Mouse (Mus musculus): Measurements from ENCODE around the gene Syn3. TPM values are rescaled to one million over a fixed set of nuclear protein-coding genes. Genes with fewer than 3 reads are reported as not detected.

Syn3 gene
- polyA plus RNA-seq, 2 experiments, result 1.9 to 2.0 TPM

DNA sequence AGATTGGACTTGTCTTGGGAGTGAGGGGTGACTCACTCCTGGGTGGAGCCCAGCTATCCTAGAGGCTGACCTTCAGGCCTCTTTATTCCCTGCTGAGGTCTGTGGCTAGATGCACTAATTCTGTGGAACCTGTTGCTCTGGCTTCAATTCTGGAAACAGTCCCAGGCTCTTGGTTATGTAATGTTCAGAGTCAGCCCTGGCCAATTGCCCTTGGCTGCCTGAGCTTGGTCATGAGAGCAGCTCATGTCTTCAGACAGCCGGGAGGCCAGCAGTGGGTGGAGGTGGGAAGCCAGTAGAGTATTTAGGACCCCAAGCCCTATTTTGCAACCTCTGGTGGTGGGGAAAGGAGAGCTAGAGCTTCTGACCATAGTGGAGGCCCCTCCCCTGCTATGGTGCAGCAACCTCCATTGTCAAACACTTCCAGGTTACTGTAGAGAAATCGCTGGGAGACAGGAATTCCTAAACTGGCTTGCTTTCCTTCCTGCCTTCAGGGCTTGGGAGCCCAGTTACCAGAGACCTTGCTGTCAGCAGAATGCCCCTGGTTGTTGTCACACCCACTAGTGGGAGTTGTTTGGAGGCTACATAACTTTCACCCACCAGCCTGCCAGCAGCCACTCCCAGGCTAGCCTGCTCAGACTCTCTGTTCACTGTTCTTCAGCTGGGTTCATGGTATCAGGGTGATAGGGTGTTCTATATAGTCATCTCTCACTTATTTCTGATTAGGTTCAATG, 158.9 kb downstream of the Syn3 start:
- Histone ChIP-seq H3K27me3 (ENCODE audit: control insufficient read depth, insufficient read depth, low read length) (no peaks in the 10 kb centered on the region), H3K4me2 (replicated peaks; ENCODE audit: low read depth, low read length, severe bottlenecking) (no peak overlapping the region), H3K4me1 (ENCODE audit: control insufficient read depth, insufficient read depth, low read length) (peaks cover 56% of the 10 kb centered on the region), H3K9me3 (ENCODE audit: control insufficient read depth, low read length) (no peaks in the 10 kb centered on the region), H3K27ac (replicated peaks; ENCODE audit: low read depth, low read length) (peak overlapping the region; percentile 53), H3K9ac (ENCODE audit: low read depth, low read length, severe bottlenecking) (no peak overlapping the region), H3K36me3 (ENCODE audit: control insufficient read depth, insufficient read depth, low read length) (peaks cover 17% of the 10 kb centered on the region), H3K4me3 (replicated peaks; ENCODE audit: low read length) (no peak overlapping the region)
- 44% methylated on average over 2 of the region's 2 CpGs for WGBS
- no peak for TF ChIP-seq POLR2A (IDR thresholded peaks at IDR 0.05; ENCODE audit: borderline replicate concordance, extremely low read depth, insufficient read depth, insufficient read length)
- ATAC-seq (ENCODE audit: low FRiP score, low read depth) (peak; percentile 60; the same call in 1 of the 2 replicates), DNase-seq (ENCODE audit: low spot score) (peak; percentile 86)

DNA sequence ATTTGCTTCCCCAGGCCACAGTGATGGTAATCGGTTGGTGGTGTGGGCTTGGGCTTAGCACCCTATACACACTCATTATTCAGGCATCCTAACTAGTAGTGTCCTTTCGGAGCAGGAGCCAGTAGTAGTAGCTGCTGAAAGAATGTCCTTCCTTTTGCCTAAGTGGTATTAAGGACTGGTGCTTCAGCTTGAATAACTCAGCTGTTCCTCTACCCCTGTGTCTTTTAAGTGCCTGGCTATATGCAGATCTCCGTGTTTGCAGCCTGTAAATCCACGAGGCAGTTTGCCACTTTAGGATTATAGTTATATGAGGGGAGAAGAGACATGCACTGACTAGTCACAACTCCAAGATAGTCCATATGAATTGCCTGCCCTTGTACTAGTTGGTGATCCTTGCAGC, 159.6 kb downstream of the Syn3 start:
- H3K27ac ChIP-seq (replicated peaks; ENCODE audit: low read depth, low read length), result peak overlapping the region; percentile 53
- peaks cover 62% of the 10 kb centered on the region for H3K4me1 ChIP-seq (ENCODE audit: control insufficient read depth, insufficient read depth, low read length)
- H3K9me3 ChIP-seq (ENCODE audit: control insufficient read depth, low read length), result no peaks in the 10 kb centered on the region
- H3K4me3 ChIP-seq (replicated peaks; ENCODE audit: low read length), result no peak overlapping the region
- H3K9ac ChIP-seq (ENCODE audit: low read depth, low read length, severe bottlenecking), result no peak overlapping the region
- 66% methylated on average over 4 of the region's 4 CpGs for WGBS
- no peak for TF ChIP-seq POLR2A (IDR thresholded peaks at IDR 0.05; ENCODE audit: borderline replicate concordance, extremely low read depth, insufficient read depth, insufficient read length)
- DNase-seq (ENCODE audit: low spot score) (no peak), ATAC-seq (ENCODE audit: low FRiP score, low read depth) (no peak)
- no peaks in the 10 kb centered on the region for H3K27me3 ChIP-seq (ENCODE audit: control insufficient read depth, insufficient read depth, low read length)
- no peak overlapping the region for H3K4me2 ChIP-seq (replicated peaks; ENCODE audit: low read depth, low read length, severe bottlenecking)
- peaks cover 10% of the 10 kb centered on the region for H3K36me3 ChIP-seq (ENCODE audit: control insufficient read depth, insufficient read depth, low read length)

DNA sequence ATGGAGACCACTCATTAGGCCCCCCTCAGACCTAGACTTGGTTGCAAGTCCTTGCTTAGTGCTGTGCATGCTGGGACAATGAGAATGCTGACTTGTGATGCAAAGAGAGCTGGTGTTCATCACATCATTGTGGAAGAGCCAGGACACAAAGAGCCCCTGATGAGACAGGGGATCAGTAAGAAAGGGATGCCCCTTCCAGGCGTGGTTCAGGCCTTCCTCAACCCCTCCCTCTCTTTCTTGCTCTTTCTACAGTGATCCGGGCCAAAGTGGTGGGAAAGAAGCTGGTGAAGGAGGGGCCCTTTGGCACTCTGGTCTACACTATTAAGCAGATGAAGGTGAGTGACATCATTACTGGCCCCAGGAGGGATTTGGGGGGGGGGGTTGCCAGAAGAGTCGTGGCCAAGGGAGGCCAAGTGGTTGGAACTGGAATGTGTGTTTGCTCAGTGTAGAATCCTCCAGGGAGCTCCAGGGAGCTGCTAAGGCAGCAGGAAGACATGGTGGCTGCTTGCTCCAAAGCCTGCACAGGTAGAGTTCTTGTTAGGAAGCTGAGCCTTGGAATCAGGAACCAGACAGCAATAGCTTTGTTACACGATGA, 160.5 kb downstream of the Syn3 start:
- no peak for TF ChIP-seq POLR2A (IDR thresholded peaks at IDR 0.05; ENCODE audit: borderline replicate concordance, extremely low read depth, insufficient read depth, insufficient read length)
- Histone ChIP-seq H3K4me2 (replicated peaks; ENCODE audit: low read depth, low read length, severe bottlenecking) (no peak overlapping the region), H3K36me3 (ENCODE audit: control insufficient read depth, insufficient read depth, low read length) (0 out of 2 replicates have a peak, but pooled peaks cover 1% of the 10 kb centered on the region), H3K4me3 (replicated peaks; ENCODE audit: low read length) (no peak overlapping the region), H3K9me3 (ENCODE audit: control insufficient read depth, low read length) (no peaks in the 10 kb centered on the region), H3K9ac (ENCODE audit: low read depth, low read length, severe bottlenecking) (no peak overlapping the region), H3K27ac (replicated peaks; ENCODE audit: low read depth, low read length) (no peak overlapping the region), H3K4me1 (ENCODE audit: control insufficient read depth, insufficient read depth, low read length) (peaks cover 62% of the 10 kb centered on the region), H3K27me3 (ENCODE audit: control insufficient read depth, insufficient read depth, low read length) (no peaks in the 10 kb centered on the region)
- DNase-seq (ENCODE audit: low spot score), result no peak
- ATAC-seq (ENCODE audit: low FRiP score, low read depth), result no peak
- WGBS, result 56% methylated on average over 4 of the region's 4 CpGs

DNA sequence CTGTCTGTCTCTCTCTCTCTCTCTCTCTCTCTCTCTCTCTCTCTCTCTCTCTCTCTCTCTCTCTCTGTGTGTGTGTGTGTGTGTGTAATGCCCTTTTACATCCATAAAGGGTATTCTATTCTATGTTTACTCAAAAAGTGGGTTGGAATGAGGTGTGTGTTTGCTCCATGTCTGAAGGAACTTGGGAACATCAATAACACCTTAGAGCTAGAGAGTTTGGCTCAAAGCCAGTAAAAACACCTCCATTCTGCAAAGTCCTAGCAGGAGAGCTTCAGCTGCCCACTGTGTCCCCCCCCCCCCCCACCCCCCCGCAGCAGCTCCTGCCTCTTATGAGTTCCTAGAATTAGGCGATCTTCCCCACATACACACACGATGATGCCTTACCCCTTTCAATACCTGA, 161.5 kb downstream of the Syn3 start:
- Histone ChIP-seq H3K9ac (ENCODE audit: low read depth, low read length, severe bottlenecking) (no peak overlapping the region), H3K27me3 (ENCODE audit: control insufficient read depth, insufficient read depth, low read length) (no peaks in the 10 kb centered on the region), H3K4me1 (ENCODE audit: control insufficient read depth, insufficient read depth, low read length) (peaks cover 65% of the 10 kb centered on the region), H3K27ac (replicated peaks; ENCODE audit: low read depth, low read length) (no peak overlapping the region), H3K4me3 (replicated peaks; ENCODE audit: low read length) (no peak overlapping the region), H3K4me2 (replicated peaks; ENCODE audit: low read depth, low read length, severe bottlenecking) (no peak overlapping the region), H3K9me3 (ENCODE audit: control insufficient read depth, low read length) (no peaks in the 10 kb centered on the region), H3K36me3 (ENCODE audit: control insufficient read depth, insufficient read depth, low read length) (no peaks in the 10 kb centered on the region)
- peak; percentile 14 for DNase-seq (ENCODE audit: low spot score)
- no peak for TF ChIP-seq POLR2A (IDR thresholded peaks at IDR 0.05; ENCODE audit: borderline replicate concordance, extremely low read depth, insufficient read depth, insufficient read length)
- 31% methylated on average over 3 of the region's 3 CpGs for WGBS
- ATAC-seq (ENCODE audit: low FRiP score, low read depth), result no peak

- H3K27ac ChIP-seq (replicated peaks; ENCODE audit: low read depth, low read length), result no peak overlapping the region
- H3K27me3 ChIP-seq (ENCODE audit: control insufficient read depth, insufficient read depth, low read length), result no peaks in the 10 kb centered on the region
- 53% methylated on average over 1 of the region's 1 CpGs for WGBS
- TF ChIP-seq POLR2A (IDR thresholded peaks at IDR 0.05; ENCODE audit: borderline replicate concordance, extremely low read depth, insufficient read depth, insufficient read length), result no peak
- peaks cover 67% of the 10 kb centered on the region for H3K4me1 ChIP-seq (ENCODE audit: control insufficient read depth, insufficient read depth, low read length)
- ATAC-seq (ENCODE audit: low FRiP score, low read depth), result no peak
- DNase-seq (ENCODE audit: low spot score), result peak; percentile 13
- no peak overlapping the region for H3K4me2 ChIP-seq (replicated peaks; ENCODE audit: low read depth, low read length, severe bottlenecking)
- H3K4me3 ChIP-seq (replicated peaks; ENCODE audit: low read length), result no peak overlapping the region
- no peaks in the 10 kb centered on the region for H3K9me3 ChIP-seq (ENCODE audit: control insufficient read depth, low read length)
- H3K9ac ChIP-seq (ENCODE audit: low read depth, low read length, severe bottlenecking), result no peak overlapping the region
- H3K36me3 ChIP-seq (ENCODE audit: control insufficient read depth, insufficient read depth, low read length), result no peaks in the 10 kb centered on the region
Observed at GRCm38 (mm10) chr10:86336506-86336905, 162.2 kb downstream of the Syn3 start.
